Mouse (Mus musculus) embryonic facial prominence, embryonic 15.5 days (tissue): ENCODE data around the gene Cwc25. TPM values are rescaled to one million over a fixed set of nuclear protein-coding genes. Genes with fewer than 3 reads are reported as not detected.

ENCODE experiments used
- ATAC-seq: fragments of 200-750 bp; cut with Nextera tagmentation; 2 replicates; pipeline ENCODE4 v1.8.0; 2017; ENCODE audit warnings: low read depth, moderate TSS enrichment; ENCODE audit not compliant: insufficient number of reproducible peaks, low FRiP score, low TSS enrichment
- H3K27ac ChIP-seq: fragments of 300-500 bp; sonication (generic); replicated peaks from 2 replicates; pipeline ENCODE4 v1.5.1; 2015; ENCODE audit warnings: mild to moderate bottlenecking, inconsistent platforms
- H3K27me3 ChIP-seq: fragments of 300-500 bp; sonication (generic); 2 replicates; pipeline ENCODE4 v1.6.1; 2015; ENCODE audit warnings: inconsistent platforms
- H3K36me3 ChIP-seq: fragments of 300-500 bp; sonication (generic); 2 replicates; pipeline ENCODE4 v1.6.1; 2015; ENCODE audit warnings: mild to moderate bottlenecking, inconsistent platforms
- H3K4me1 ChIP-seq: fragments of 300-500 bp; sonication (generic); 2 replicates; pipeline ENCODE4 v1.6.1; 2015; ENCODE audit warnings: inconsistent platforms
- H3K4me2 ChIP-seq: fragments of 300-500 bp; sonication (generic); replicated peaks from 2 replicates; pipeline ENCODE4 v1.6.1; 2015; ENCODE audit warnings: mild to moderate bottlenecking, inconsistent platforms
- H3K4me3 ChIP-seq: fragments of 300-500 bp; sonication (generic); replicated peaks from 2 replicates; pipeline ENCODE4 v1.5.1; 2015; ENCODE audit warnings: mild to moderate bottlenecking, inconsistent platforms
- H3K9ac ChIP-seq: fragments of 300-500 bp; sonication (generic); 2 replicates; pipeline ENCODE4 v1.6.1; 2015; ENCODE audit warnings: inconsistent platforms
- H3K9me3 ChIP-seq: fragments of 300-500 bp; sonication (generic); replicated peaks from 2 replicates; pipeline ENCODE4 v1.6.1; 2016; ENCODE audit warnings: inconsistent platforms
- WGBS: fragments of 180-500 bp; shearing (Covaris S2); methylation state at CpG from one replicate; pipeline ENCODE4 v1.1.7; 2015; 5-methylcytosine and 5-hydroxymethylcytosine counted together
- polyA plus RNA-seq: library from polyadenylated mRNA; unstranded; fragments of >200 nt; fragmentation: Nextera tagmentation; extraction: Ambion mirVana; gene quantifications from 2 replicates; pipeline ENCODE4 v1.2.1, GENCODE M21; 2015

The Cwc25 gene
- polyA plus RNA-seq, 1 experiment from 2014 or later = 20.7 TPM

DNA sequence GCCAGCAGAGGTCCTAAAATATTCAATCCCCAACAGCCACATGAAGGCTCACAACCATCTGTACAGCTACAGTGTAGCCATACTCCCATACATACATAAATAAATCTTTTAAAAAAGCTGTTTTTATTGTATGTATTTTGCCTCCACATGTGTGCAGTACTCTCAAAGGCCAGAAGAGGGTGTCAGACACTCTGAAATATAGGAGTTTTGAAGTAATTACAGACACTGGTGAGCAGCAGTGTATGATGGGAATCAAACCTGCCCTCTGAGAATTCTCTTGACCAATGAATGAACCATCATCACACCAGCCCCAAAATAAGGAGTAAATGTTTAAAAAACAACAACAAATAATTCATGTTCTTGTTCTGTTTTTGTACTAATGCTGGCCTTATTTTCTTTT, 4.7 kb downstream of the Cwc25 start:
- H3K4me3 ChIP-seq = no peak overlapping the region
- peaks cover 17% of the 10 kb centered on the region for H3K4me1 ChIP-seq
- H3K9ac ChIP-seq = no peak overlapping the region
- H3K36me3 ChIP-seq = peaks cover 65% of the 10 kb centered on the region
- no peaks in the 10 kb centered on the region for H3K27me3 ChIP-seq
- ATAC-seq = no peak
- H3K9me3 ChIP-seq = no peaks in the 10 kb centered on the region
- no peak overlapping the region for H3K4me2 ChIP-seq
- H3K27ac ChIP-seq = no peak overlapping the region

DNA sequence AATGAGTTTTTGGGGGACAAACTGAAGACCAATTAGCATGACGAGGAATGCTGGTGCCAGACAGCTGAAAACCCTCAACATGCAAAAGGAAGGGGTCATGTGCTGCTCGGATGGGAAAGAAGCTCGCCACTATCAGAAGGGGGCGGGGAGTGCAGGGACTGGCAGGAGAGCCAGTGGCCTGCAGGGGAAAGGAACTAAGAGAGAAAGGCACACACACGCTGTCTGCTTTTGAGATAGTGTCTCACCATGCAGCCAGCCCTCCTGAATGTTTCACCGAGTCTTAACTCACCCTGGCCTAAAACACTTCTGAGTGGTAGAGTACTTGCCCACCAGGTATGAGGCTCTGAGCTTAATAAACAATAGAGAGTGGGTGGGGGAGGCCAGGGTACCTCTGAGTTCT, 7.4 kb downstream of the Cwc25 start:
- 85% methylated on average over 6 of the region's 6 CpGs for WGBS
- Histone ChIP-seq H3K36me3 (peaks cover 87% of the 10 kb centered on the region), H3K27me3 (no peaks in the 10 kb centered on the region), H3K9me3 (no peaks in the 10 kb centered on the region), H3K4me2 (no peak overlapping the region), H3K27ac (no peak overlapping the region), H3K4me3 (no peak overlapping the region), H3K9ac (no peak overlapping the region), H3K4me1 (no peaks in the 10 kb centered on the region)
- no peak for ATAC-seq

DNA sequence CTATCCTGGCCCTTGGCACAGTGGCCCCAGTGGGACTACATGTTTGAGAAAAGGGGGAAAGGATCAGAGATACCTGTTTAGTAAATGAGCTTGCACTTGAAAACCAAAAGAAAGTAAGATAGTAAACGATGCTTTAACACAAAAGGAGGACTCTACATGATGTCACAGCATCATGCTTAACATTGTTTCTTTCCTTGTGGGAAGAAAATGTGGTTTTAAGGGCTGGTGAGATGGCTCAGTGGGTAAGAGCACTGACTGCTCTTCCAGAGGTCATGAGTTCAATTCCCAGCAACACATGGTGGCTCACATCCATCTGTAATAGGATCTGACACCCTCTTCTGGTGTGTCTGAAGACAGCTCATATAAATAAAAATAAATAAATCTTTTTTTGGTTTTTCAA, 8.2 kb downstream of the Cwc25 start:
- Histone ChIP-seq H3K4me2 (no peak overlapping the region), H3K4me3 (no peak overlapping the region), H3K27me3 (no peaks in the 10 kb centered on the region), H3K9ac (no peak overlapping the region), H3K36me3 (peaks cover 91% of the 10 kb centered on the region), H3K9me3 (no peaks in the 10 kb centered on the region), H3K4me1 (no peaks in the 10 kb centered on the region), H3K27ac (no peak overlapping the region)
- 97% methylated on average over 1 of the region's 1 CpGs for WGBS
- ATAC-seq = no peak

DNA sequence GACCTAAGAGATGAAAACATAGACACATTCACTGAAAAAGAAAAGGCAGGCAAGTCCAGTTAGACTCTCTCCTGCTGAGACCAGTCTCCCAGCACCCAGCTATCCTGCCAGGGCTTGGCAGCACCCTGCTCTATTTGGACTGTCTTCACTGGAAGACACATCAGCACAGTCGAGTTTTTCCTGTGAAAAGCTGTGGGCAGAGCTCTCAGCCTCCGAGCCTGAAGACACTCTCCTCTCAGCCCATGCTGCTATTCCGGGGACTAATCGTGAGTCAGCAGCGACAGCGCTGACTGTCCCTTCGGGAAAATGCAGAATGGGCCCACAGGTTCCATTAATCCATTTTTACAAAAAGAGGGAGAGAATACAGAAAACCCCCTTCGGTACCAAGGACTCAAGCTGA, 13.1 kb downstream of the Cwc25 start:
- no peak overlapping the region for H3K4me2 ChIP-seq
- H3K9ac ChIP-seq = no peak overlapping the region
- H3K9me3 ChIP-seq = no peaks in the 10 kb centered on the region
- WGBS = 93% methylated on average over 8 of the region's 8 CpGs
- H3K27ac ChIP-seq = no peak overlapping the region
- ATAC-seq = no peak
- no peaks in the 10 kb centered on the region for H3K4me1 ChIP-seq
- no peaks in the 10 kb centered on the region for H3K27me3 ChIP-seq
- H3K4me3 ChIP-seq = no peak overlapping the region
- peaks cover 91% of the 10 kb centered on the region for H3K36me3 ChIP-seq

DNA sequence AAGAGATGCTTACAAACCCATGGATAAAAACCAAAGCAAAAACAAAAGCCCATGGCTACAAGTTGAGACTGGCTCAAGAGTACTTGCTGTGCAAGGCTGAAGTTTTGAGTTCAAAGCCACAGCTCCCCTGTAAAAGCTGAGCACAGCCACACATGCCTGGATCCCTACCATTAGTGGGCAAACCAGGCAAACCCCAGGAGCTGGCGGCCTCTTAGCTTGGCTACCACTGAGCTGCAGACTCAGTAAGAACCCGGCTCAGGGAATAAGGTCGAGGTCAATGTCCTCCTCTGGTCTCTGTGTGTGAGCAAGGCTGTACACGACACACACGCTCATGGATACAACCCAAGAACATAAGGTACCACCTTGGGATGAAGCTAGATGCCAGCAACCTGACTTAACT, 17.9 kb downstream of the Cwc25 start:
- Histone ChIP-seq H3K4me2 (no peak overlapping the region), H3K4me1 (peaks cover 8% of the 10 kb centered on the region), H3K9ac (no peak overlapping the region), H3K4me3 (no peak overlapping the region), H3K36me3 (peaks cover 72% of the 10 kb centered on the region), H3K27me3 (no peaks in the 10 kb centered on the region), H3K9me3 (no peaks in the 10 kb centered on the region), H3K27ac (no peak overlapping the region)
- ATAC-seq = no peak
- WGBS = 90% methylated on average over 5 of the region's 5 CpGs

DNA sequence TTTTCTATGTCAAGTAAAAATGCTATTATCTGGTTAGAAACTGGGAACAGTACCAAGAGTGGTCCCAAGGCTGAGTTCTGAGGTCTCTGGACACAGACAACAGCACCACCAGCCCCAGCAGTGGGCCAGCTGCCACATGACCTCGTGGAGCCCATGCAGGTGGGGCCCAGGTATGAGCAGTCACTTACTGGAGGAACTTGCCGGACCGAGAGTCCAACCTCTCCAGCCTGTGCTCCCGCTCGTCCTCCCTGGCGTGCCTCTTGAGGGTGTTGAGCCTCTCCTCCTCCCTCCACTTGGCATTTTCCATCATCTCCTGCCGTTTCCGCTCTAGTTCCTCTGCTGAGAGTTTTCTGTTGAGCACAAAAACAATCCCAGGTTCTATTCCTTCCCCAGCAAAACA, 18.6 kb downstream of the Cwc25 start:
- H3K4me1 ChIP-seq = peaks cover 15% of the 10 kb centered on the region
- H3K9ac ChIP-seq = no peak overlapping the region
- WGBS = 84% methylated on average over 8 of the region's 8 CpGs
- no peak overlapping the region for H3K4me2 ChIP-seq
- no peak overlapping the region for H3K4me3 ChIP-seq
- no peak overlapping the region for H3K27ac ChIP-seq
- peaks cover 65% of the 10 kb centered on the region for H3K36me3 ChIP-seq
- no peak for ATAC-seq
- H3K27me3 ChIP-seq = no peaks in the 10 kb centered on the region
- no peaks in the 10 kb centered on the region for H3K9me3 ChIP-seq

DNA sequence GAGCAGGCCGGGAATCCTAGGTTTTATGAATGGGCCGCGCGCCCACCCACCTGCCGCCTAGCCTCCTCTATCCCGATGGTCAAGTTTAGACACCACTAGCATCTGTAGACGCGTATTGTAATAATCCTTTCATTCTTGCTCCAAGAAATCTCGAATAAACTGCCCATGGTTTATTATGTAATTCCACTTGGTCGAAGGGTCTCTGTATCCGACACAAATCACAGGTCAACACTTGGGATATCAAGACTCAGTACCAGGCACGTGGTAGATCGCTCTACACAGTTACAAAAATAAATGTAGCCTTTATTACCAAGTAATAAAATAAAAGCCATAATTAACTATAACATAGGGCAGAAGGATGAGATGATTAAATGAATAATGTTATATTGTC, 21.0 kb downstream of the Cwc25 start:
- ATAC-seq = no peak
- Histone ChIP-seq H3K9me3 (no peaks in the 10 kb centered on the region), H3K27me3 (no peaks in the 10 kb centered on the region), H3K27ac (no peak overlapping the region), H3K4me3 (peak overlapping the region; percentile 73), H3K36me3 (peaks cover 43% of the 10 kb centered on the region), H3K4me1 (peaks cover 27% of the 10 kb centered on the region), H3K9ac (no peak overlapping the region), H3K4me2 (peak overlapping the region; percentile 51)
- 10% methylated on average over 13 of the region's 13 CpGs for WGBS

DNA sequence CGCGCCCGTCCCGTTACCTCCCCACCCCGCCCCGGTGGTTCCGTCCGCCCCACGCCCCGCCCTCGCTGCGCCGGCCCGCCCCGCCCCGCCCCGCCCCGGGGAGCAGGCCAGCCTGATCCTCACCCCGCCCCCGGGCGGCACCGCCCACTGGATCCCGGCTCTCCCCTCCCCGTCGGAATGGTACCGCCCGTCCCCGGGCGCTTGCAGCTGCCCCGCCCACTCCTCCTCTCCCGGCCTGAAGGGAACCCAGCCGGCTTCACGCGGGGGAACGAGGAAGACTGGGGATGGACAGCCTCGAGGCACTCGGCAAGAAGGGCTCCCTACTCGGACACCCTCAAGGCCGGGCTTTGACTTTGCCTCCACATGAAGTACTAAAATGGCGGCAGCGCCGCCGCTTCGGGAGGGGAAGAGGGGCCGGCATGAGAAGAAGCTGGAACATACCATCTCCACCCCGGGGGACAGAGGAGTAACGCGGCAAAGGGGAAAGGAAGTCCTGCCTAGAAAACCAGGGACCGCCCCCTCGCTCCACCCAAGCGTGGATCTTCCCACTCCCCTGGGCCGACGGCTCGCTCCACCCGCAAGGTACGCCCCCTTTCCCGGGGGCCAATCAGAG, 21.5 kb downstream of the Cwc25 start:
- Histone ChIP-seq H3K9ac (peak overlapping the region; percentile 74), H3K27me3 (no peaks in the 10 kb centered on the region), H3K4me1 (peaks cover 32% of the 10 kb centered on the region), H3K27ac (peak overlapping the region; percentile 97), H3K4me2 (peak overlapping the region; percentile 61), H3K4me3 (peak overlapping the region; percentile 73), H3K36me3 (peaks cover 38% of the 10 kb centered on the region), H3K9me3 (no peaks in the 10 kb centered on the region)
- whole genome bisulfite sequencing = under 1% methylated on average over 44 of the region's 57 CpGs
- peak; percentile 96 for ATAC-seq

DNA sequence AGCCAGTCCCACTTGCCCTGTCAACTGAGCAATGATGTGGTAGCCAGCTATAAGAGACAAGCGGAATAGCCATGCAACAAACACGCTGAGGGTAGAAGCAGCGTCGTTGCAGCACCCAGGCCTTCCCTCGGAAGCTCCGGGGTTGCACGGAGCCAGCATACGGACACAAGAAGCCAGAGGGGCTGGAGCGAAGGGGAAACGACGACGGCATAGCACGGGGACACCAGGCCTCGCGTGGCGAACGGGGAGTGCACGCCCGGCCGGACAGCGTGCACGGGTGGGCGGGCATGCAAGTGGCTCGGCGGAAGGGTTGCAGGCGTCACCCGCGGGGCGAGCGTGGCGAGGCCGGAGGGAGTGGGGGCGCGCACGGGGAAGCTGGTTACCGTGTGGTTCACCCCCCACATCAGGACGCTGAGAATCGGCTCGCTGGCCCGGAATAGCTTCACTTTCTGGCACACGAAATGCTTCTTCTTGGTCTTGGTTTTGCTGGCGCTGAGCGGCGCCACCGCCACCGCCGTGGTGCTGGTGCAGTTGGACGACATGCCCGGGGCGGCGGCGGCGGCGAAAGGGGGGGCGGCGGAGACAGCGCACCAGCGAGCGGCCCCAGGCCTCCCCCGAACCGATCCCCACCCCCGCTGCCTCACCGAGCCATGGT, 22.2 kb downstream of the Cwc25 start, which contains the start of gene Pip4k2b:
Pip4k2b (minus strand) TSS at position 642 of the 655 bp plus-strand sequence.
- WGBS = under 1% methylated on average over 57 of the region's 63 CpGs
- Histone ChIP-seq H3K4me1 (peaks cover 34% of the 10 kb centered on the region), H3K36me3 (peaks cover 32% of the 10 kb centered on the region), H3K9me3 (no peaks in the 10 kb centered on the region), H3K27me3 (no peaks in the 10 kb centered on the region), H3K9ac (peak within 1 kb of the TSS; percentile 81), H3K27ac (peak within 1 kb of the TSS; percentile 97), H3K4me3 (peak within 1 kb of the TSS; percentile 73), H3K4me2 (peak within 1 kb of the TSS; percentile 61)
- peak; percentile 31 for ATAC-seq

DNA sequence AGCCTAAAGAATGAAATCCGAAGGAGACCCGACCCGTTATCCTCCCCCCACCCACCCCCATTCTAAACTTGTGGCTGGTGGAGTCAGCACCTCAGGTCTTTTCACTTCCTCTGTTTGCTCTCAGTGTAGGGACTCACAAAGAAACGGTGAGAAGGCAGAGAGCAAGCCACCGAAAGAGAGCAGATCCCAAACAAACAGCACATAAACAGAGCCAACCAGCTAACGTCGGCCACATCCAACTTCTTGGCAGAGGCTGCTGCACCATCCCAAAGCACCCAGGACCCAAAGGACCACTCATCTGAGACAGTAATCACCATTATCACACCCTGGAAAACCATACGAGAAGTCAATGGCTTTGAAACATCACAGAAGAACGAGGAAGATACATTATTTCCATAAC, 22.9 kb downstream of the Cwc25 start:
- no peaks in the 10 kb centered on the region for H3K9me3 ChIP-seq
- no peaks in the 10 kb centered on the region for H3K27me3 ChIP-seq
- H3K9ac ChIP-seq = peak overlapping the region; percentile 81
- peaks cover 26% of the 10 kb centered on the region for H3K36me3 ChIP-seq
- H3K4me2 ChIP-seq = peak overlapping the region; percentile 61
- ATAC-seq = no peak
- H3K4me3 ChIP-seq = peak overlapping the region; percentile 73
- peak overlapping the region; percentile 84; the same call in 1 of the 2 replicates for H3K27ac ChIP-seq
- peaks cover 34% of the 10 kb centered on the region for H3K4me1 ChIP-seq
- 25% methylated on average over 9 of the region's 9 CpGs for WGBS

DNA sequence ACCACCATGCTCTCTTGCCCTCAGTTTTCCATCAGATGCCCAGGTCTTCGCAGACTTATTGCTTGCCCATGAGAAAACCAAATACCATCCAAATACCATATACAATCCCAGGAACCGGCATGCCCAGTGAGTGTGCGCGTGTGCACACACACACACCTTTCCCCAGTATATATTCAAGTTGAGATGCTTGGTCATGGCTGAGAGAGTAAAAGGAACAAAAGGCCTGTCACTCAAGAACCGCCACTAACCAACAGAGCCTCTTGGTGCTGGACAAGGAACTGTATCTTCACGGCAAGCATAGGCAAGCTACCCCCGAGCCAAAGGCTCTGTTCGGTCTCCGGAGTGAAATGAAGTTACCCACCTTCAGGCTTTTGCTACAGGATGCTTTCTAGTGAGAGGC, 23.8 kb downstream of the Cwc25 start:
- Histone ChIP-seq H3K9ac (no peak overlapping the region), H3K4me3 (peak overlapping the region; percentile 73)

DNA sequence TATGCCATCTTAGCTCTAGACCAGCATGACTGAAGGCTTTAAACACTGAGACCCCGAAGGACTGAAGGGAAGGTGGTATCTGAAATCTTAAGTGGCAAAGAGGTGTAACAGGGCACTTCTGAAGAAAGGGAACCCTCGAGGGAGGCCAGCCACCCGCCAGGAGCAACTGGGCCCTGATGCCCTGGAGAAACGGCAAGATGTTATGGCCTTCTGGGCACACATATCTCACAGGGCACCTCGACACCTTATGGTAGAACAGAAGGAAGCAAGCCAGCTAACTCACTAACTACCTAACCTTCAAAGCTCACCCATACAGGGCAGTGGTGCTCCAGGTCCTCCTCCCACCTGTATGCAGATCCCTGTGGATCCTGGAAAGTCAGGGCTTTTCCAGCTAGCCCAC, 24.2 kb downstream of the Cwc25 start:
- Histone ChIP-seq H3K4me2 (no peak overlapping the region; the same call in 1 of the 2 replicates), H3K4me3 (no peak overlapping the region), H3K27ac (no peak overlapping the region), H3K27me3 (no peaks in the 10 kb centered on the region), H3K36me3 (peaks cover 13% of the 10 kb centered on the region), H3K9ac (no peak overlapping the region), H3K9me3 (no peaks in the 10 kb centered on the region), H3K4me1 (peaks cover 45% of the 10 kb centered on the region)
- no peak for ATAC-seq
- WGBS = 90% methylated on average over 5 of the region's 5 CpGs

More for the DNA sequence above, 23.8 kb downstream of the Cwc25 start:
- no peak for ATAC-seq
- no peaks in the 10 kb centered on the region for H3K27me3 ChIP-seq
- peak overlapping the region; percentile 61 for H3K4me2 ChIP-seq
- H3K36me3 ChIP-seq = peaks cover 18% of the 10 kb centered on the region
- H3K4me1 ChIP-seq = peaks cover 42% of the 10 kb centered on the region
- 68% methylated on average over 9 of the region's 9 CpGs for WGBS
- no peak overlapping the region for H3K27ac ChIP-seq
- no peaks in the 10 kb centered on the region for H3K9me3 ChIP-seq
